Mouse (Mus musculus) testis, postnatal 10 days (tissue): ENCODE measurements at regions not wholly inside any gene's neighbourhood (a gene's known extent, or its start where the extent isn't known, plus 50 kb on each side); places are given as distances from the start of the nearest gene placed in this dataset.

Experiments
- DNase-seq: peaks from one replicate; pipeline ENCODE4 v3.0.0; 2021; ENCODE audit warnings: low spot score

DNA sequence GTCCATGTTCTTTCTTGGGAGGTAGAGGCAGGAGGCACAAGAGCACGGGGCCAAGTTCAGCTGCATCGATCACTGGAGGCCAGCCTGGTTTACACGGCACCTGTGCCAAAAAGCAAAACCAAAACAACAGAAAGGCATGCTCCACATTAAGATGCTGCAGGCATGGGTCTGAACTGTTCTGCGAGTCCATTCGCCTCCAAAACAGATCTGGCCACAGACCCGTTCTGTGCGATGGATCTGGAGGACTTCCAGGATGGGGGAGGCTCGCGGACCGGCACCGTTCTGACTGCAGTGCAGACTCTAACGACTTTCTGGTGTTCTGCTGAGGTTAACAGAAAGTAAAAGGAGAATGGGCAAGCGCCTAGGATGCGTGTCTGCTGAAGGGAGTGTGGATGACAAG is 52.3 kb downstream of the A230072I06Rik start:
- DNase-seq: peak; percentile 45

DNA sequence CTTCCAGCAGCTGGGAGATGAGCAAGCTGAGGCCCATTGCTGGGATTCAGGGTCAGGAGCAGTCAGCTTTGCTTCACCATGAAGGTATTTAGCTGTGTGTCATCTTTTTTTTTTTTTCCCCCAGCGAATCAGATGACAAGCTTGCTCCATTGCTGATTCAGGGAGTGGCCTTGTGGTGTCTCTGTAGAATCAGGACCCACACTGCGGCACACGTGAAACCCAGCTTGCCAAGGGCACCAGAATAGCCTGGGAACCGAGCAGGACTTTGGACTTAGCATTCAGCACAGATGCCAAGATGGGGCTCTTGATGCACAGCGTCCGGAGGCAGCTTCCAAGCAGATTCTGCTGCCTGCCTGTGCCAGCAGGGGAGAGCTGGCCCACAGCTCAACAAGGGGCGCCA is 53.0 kb downstream of the A230072I06Rik start:
- no peak for DNase-seq

DNA sequence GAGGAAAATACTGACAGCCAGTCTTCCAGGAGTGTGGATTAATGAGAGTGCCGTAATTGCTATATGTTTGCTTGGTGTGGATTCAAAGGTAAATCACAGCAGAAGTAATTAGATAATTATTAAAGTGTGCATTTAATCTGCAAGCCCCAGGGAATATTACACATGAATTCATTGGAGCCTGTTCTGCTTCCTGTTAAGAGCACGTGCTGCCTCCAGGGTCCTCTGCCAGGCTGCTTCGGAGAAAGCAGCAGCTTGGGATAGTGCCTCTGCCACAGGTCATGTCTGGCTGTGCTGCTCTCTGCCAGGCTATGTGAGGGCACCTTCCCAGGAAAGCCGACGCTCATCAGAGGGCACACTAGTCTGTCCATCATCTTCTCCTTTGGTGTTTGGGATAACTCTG is 55.5 kb downstream of the A230072I06Rik start:
- DNase-seq: no peak

DNA sequence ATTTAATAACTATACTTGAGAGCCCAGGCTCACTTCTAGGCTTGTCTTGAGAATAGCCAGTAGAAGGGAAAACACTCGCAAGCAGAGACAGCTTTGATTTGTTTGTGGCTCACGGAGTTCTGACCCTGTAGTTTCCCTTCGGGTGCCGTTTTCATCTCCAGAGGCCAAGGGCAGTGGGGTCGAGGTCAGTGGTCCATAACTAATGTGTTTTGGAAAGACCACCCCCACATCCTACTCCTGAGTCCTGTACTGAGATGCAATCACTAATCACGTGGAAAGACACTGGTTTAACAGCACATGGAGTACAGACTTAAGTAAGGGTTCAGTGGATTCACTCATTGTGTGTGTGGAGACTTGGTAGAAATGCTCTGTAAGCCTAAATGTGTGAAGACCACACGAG is 56.0 kb downstream of the A230072I06Rik start:
- DNase-seq: no peak

DNA sequence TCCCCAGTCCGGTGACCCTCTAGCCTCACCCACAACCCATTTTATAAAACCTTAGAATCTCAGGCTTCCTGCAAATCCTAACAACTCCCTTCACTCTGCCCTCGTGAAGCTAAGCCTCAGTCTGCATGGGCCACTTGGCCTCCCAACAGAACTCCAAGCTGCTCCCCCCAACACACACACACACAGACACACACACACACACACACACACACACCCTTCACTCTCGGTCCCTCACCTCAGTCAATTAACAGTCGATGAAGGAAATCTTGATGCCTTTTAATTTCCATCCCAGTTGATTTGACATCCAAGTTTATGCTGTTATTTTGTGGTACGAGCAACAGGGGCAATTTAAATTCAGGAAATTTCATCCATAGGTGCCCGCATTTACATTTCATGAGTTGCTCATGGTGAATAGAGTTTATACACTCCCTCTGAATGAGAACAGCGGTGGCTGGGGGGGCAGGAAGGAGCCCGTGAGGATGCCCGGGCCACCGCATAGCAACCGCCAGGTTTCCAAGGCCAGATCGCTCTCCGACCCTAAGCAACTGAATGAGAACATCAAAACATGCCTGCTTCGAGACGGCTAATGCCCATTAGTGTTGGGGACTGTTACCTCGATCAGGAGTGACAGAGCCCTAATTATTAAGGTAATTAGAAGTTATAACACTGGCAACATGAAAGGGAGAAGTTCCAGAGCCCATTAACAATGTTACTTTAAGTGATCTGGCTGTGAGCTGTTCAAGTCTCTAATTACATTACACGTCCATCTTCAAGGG is 55.8 kb upstream of the Sox1 start:
- no peak for DNase-seq

DNA sequence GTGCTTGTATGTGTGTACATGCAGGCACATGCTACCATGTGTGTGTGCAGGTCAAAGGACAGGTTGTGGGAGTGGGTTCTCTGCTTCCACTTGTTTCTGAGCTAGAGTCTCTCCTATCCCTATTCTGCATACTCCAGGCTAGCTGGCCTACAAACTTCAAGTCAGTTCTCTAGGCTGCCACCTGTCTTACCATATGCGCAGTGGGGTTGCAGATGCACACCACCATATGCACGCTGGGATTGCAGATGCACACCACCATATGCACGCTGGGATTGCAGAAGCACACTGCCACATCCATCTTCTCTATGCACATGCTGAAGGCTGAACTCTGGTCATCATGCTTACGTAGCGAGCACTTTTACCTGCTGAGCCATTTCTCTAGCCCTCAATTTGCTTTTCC is 54.1 kb upstream of the Sox1 start:
- no peak for DNase-seq
